Mouse (Mus musculus): ENCODE data around the gene Bhlhb9. TPM values are rescaled to one million over a fixed set of nuclear protein-coding genes. Genes with fewer than 3 reads are reported as not detected.
A peak's percentile ranks its signal among the peaks of the same experiment; 100 is the strongest.

The Bhlhb9 gene
- total RNA-seq, 2 experiments from 2014 or later = 33.0 to 40.2 TPM

- peak; percentile 35 to 56 for DNase-seq (ENCODE audit: low spot score in 2 of 2)
These were observed 88.2 kb downstream of the Bhlhb9 start for GRCm38 (mm10) chrX:135885411-135886233.

- no peak for DNase-seq (ENCODE audit: low spot score in 2 of 2)
These were observed 88.8 kb downstream of the Bhlhb9 start for GRCm38 (mm10) chrX:135886234-135886585.

- DNase-seq (ENCODE audit: low spot score in 2 of 2) = no peak
These were observed 119.2 kb downstream of the Bhlhb9 start for GRCm38 (mm10) chrX:135916580-135916979.

- no peak for DNase-seq (ENCODE audit: low spot score in 2 of 2)
These were observed 119.7 kb downstream of the Bhlhb9 start for GRCm38 (mm10) chrX:135917116-135917515.

GRCm38 (mm10) chrX:135922162-135922561 is 124.8 kb downstream of the Bhlhb9 start:
- DNase-seq (ENCODE audit: low spot score in 2 of 2) = no peak

- DNase-seq (ENCODE audit: low spot score in 2 of 2) = no peak
These were observed 128.5 kb downstream of the Bhlhb9 start for GRCm38 (mm10) chrX:135925911-135926310.

GRCm38 (mm10) chrX:135928588-135928987 is 131.2 kb downstream of the Bhlhb9 start:
- no peak for DNase-seq (ENCODE audit: low spot score in 2 of 2)

- no peak for DNase-seq (ENCODE audit: low spot score in 2 of 2)
These were observed 139.1 kb downstream of the Bhlhb9 start for GRCm38 (mm10) chrX:135936452-135936851.

Small RNA genes within 50 kb of the gene (microRNA-seq; reads per million reads assigned to microRNA genes)
- not detected for gene Mir1970

Other genes starting within 250 kb of the Bhlhb9 start
- under 1 TPM in 1 of 2 experiments, not detected in 1; 0.67 TPM for gene Nxf7, start 198.8 kb upstream of the Bhlhb9 start, total RNA-seq (2021)
- not detected for gene Prame, start 169.9 kb upstream of the Bhlhb9 start, total RNA-seq (2021)
- not detected for gene Tcp11x2, start 103.8 kb upstream of the Bhlhb9 start, total RNA-seq (2021)
- gene Tmsb15a, start 72.3 kb upstream of the Bhlhb9 start, total RNA-seq (2021) = not detected
- gene Armcx5, start 54.9 kb upstream of the Bhlhb9 start, total RNA-seq (2021) = 1 to 10 TPM; 9.1 to 9.7 TPM
- 10 to 100 TPM; 58.5 to 68.3 TPM for gene Gprasp1, start 54.9 kb upstream of the Bhlhb9 start, total RNA-seq (2021)
- 10 to 100 TPM; 16.4 to 21.1 TPM for gene Gprasp2, start 41.4 kb downstream of the Bhlhb9 start, total RNA-seq (2021)
- gene Arxes2, start 196.2 kb downstream of the Bhlhb9 start, total RNA-seq (2021) = 1 to 10 TPM; 7.7 to 8.8 TPM
- 1 to 10 TPM; 3.1 to 5.5 TPM for gene Arxes1, start 235.8 kb downstream of the Bhlhb9 start, total RNA-seq (2021)